Mouse (Mus musculus): Measurements from ENCODE around the gene Cep44. TPM values are rescaled to one million over a fixed set of nuclear protein-coding genes. Genes with fewer than 3 reads are reported as not detected.

Gene Cep44
- polyA plus RNA-seq, 1 experiment from 2014 or later: 53.7 TPM

Small RNAs within 50 kb of the gene (microRNA-seq; reads per million reads assigned to microRNA genes)
- gene Gm25992: not detected

Other genes with a start within 250 kb of the Cep44 start
- 45.1 and 46.0 TPM in 2 replicates for gene Fbxo8, start within 50 bp of the Cep44 start, polyA plus RNA-seq (2016; fragmentation: Nextera tagmentation; extraction: Ambion mirVana)

Measured in limb, embryonic 12.5 days (tissue).